Mouse (Mus musculus) intestine, embryonic 15.5 days (tissue): ENCODE measurements around the gene Gm49378. TPM values are rescaled to one million over a fixed set of nuclear protein-coding genes. Genes with fewer than 3 reads are reported as not detected.

ENCODE experiments used
- ATAC-seq: fragments of 200-750 bp; cut with Nextera tagmentation; 2 replicates; pipeline ENCODE4 v1.8.0; 2017; ENCODE audit warnings: moderate TSS enrichment, moderate library complexity
- H3K27ac ChIP-seq: fragments of 300-500 bp; sonication (generic); 2 replicates; pipeline ENCODE4 v1.5.1; 2015; ENCODE audit warnings: mild to moderate bottlenecking, inconsistent platforms
- H3K27me3 ChIP-seq: fragments of 300-500 bp; sonication (generic); replicated peaks from 2 replicates; pipeline ENCODE4 v1.6.1; 2015; ENCODE audit warnings: inconsistent platforms
- H3K36me3 ChIP-seq: fragments of 300-500 bp; sonication (generic); 2 replicates; pipeline ENCODE4 v1.6.1; 2015; ENCODE audit warnings: inconsistent platforms
- H3K4me1 ChIP-seq: fragments of 300-500 bp; sonication (generic); replicated peaks from 2 replicates; pipeline ENCODE4 v1.6.1; 2015; ENCODE audit warnings: inconsistent platforms
- H3K4me2 ChIP-seq: fragments of 300-500 bp; sonication (generic); replicated peaks from 2 replicates; pipeline ENCODE4 v1.6.1; 2015; ENCODE audit warnings: mild to moderate bottlenecking, inconsistent platforms
- H3K4me3 ChIP-seq: fragments of 300-500 bp; sonication (generic); replicated peaks from 2 replicates; pipeline ENCODE4 v1.5.1; 2015; ENCODE audit warnings: inconsistent platforms
- H3K9ac ChIP-seq: fragments of 300-500 bp; sonication (generic); 2 replicates; pipeline ENCODE4 v1.6.1; 2015; ENCODE audit warnings: inconsistent platforms
- H3K9me3 ChIP-seq: fragments of 300-500 bp; sonication (generic); 2 replicates; pipeline ENCODE4 v1.6.1; 2016; ENCODE audit warnings: inconsistent platforms
- WGBS: fragments of 180-500 bp; shearing (Covaris S2); methylation state at CpG from one replicate; pipeline ENCODE4 v1.1.7; 2015; 5-methylcytosine and 5-hydroxymethylcytosine counted together
- polyA plus RNA-seq: library from polyadenylated mRNA; unstranded; fragments of >200 nt; fragmentation: Nextera tagmentation; extraction: Ambion mirVana; gene quantifications from 2 replicates; pipeline ENCODE4 v1.2.1, GENCODE M21; 2015

Gene Gm49378
- polyA plus RNA-seq, 1 experiment from 2014 or later = 2.6 TPM

GRCm38 (mm10) chr14:55598521-55599390 is 38.9 kb downstream of the Gm49378 start:
- 0 out of 2 replicates have a peak, but pooled peaks cover 5% of the 10 kb centered on the region for H3K4me1 ChIP-seq
- no peak overlapping the region for H3K9ac ChIP-seq
- no peak overlapping the region for H3K27ac ChIP-seq
- no peak overlapping the region for H3K4me2 ChIP-seq
- no peak overlapping the region for H3K4me3 ChIP-seq
- no peaks in the 10 kb centered on the region for H3K27me3 ChIP-seq
- peaks cover 59% of the 10 kb centered on the region for H3K36me3 ChIP-seq
- no peak for ATAC-seq
- no peaks in the 10 kb centered on the region for H3K9me3 ChIP-seq
- 94% methylated on average over 21 of the region's 21 CpGs for WGBS

GRCm38 (mm10) chr14:55596036-55596690 is 41.5 kb downstream of the Gm49378 start:
- no peak overlapping the region for H3K4me3 ChIP-seq
- H3K36me3 ChIP-seq = peaks cover 50% of the 10 kb centered on the region
- 80% methylated on average over 13 of the region's 13 CpGs for WGBS
- no peaks in the 10 kb centered on the region for H3K9me3 ChIP-seq
- H3K4me1 ChIP-seq = peaks cover 9% of the 10 kb centered on the region
- H3K27ac ChIP-seq = no peak overlapping the region; the same call in 1 of the 2 replicates
- no peak overlapping the region for H3K4me2 ChIP-seq
- H3K27me3 ChIP-seq = no peaks in the 10 kb centered on the region
- no peak for ATAC-seq
- H3K9ac ChIP-seq = no peak overlapping the region

- Histone ChIP-seq H3K9ac (peak overlapping the region; percentile 91), H3K36me3 (peaks cover 24% of the 10 kb centered on the region), H3K4me3 (peak overlapping the region; percentile 90), H3K27ac (peak overlapping the region; percentile 98), H3K27me3 (no peaks in the 10 kb centered on the region), H3K9me3 (no peaks in the 10 kb centered on the region), H3K4me1 (peaks cover 20% of the 10 kb centered on the region), H3K4me2 (peak overlapping the region; percentile 85)
- WGBS = 5% methylated on average over 16 of the region's 16 CpGs
- ATAC-seq = no peak
These were observed 45.5 kb downstream of the Gm49378 start for GRCm38 (mm10) chr14:55592226-55592625.

GRCm38 (mm10) chr14:55591331-55591891 is 46.3 kb downstream of the Gm49378 start, which contains the start of gene Rnf31:
Rnf31 (plus strand) TSS chr14:55591708.
- H3K27me3 ChIP-seq = no peaks in the 10 kb centered on the region
- peak within 1 kb of the TSS; percentile 91 for H3K9ac ChIP-seq
- ATAC-seq = peak; percentile 92
- peak within 1 kb of the TSS; percentile 90 for H3K4me3 ChIP-seq
- H3K4me1 ChIP-seq = peaks cover 20% of the 10 kb centered on the region
- peak within 1 kb of the TSS; percentile 98 for H3K27ac ChIP-seq
- H3K9me3 ChIP-seq = no peaks in the 10 kb centered on the region
- H3K36me3 ChIP-seq = peaks cover 18% of the 10 kb centered on the region
- under 1% methylated on average over 33 of the region's 33 CpGs for WGBS
- H3K4me2 ChIP-seq = peak within 1 kb of the TSS; percentile 85

- H3K4me3 ChIP-seq = peak within 1 kb of the TSS; percentile 90
- H3K4me1 ChIP-seq = peaks cover 20% of the 10 kb centered on the region
- ATAC-seq = peak; percentile 96
- H3K27ac ChIP-seq = peak within 1 kb of the TSS; percentile 98
- peak within 1 kb of the TSS; percentile 85 for H3K4me2 ChIP-seq
- H3K9ac ChIP-seq = peak within 1 kb of the TSS; percentile 91
- no peaks in the 10 kb centered on the region for H3K27me3 ChIP-seq
- H3K36me3 ChIP-seq = peaks cover 12% of the 10 kb centered on the region
- WGBS = under 1% methylated on average over 22 of the region's 22 CpGs
- H3K9me3 ChIP-seq = no peaks in the 10 kb centered on the region
These were observed 46.9 kb downstream of the Gm49378 start, which contains the start of gene Psme2 for GRCm38 (mm10) chr14:55590748-55591330. Psme2 (minus strand) TSS chr14:55591113.

- ATAC-seq = no peak
- Histone ChIP-seq H3K4me1 (peaks cover 23% of the 10 kb centered on the region), H3K9ac (peak overlapping the region; percentile 52), H3K27me3 (no peaks in the 10 kb centered on the region), H3K9me3 (no peaks in the 10 kb centered on the region), H3K4me2 (peak overlapping the region; percentile 85), H3K4me3 (peak overlapping the region; percentile 90), H3K36me3 (peaks cover 3% of the 10 kb centered on the region; the same call in 1 of the 2 replicates), H3K27ac (peak overlapping the region; percentile 98)
- WGBS = 69% methylated on average over 11 of the region's 11 CpGs
These were observed 47.8 kb downstream of the Gm49378 start for GRCm38 (mm10) chr14:55589771-55590448.

- Histone ChIP-seq H3K4me2 (no peak overlapping the region; the same call in 1 of the 2 replicates), H3K27me3 (no peaks in the 10 kb centered on the region), H3K4me1 (peaks cover 27% of the 10 kb centered on the region), H3K9ac (no peak overlapping the region), H3K9me3 (no peaks in the 10 kb centered on the region), H3K4me3 (no peak overlapping the region), H3K36me3 (no peaks in the 10 kb centered on the region), H3K27ac (no peak overlapping the region)
- 93% methylated on average over 5 of the region's 5 CpGs for WGBS
- no peak for ATAC-seq
These were observed 48.4 kb downstream of the Gm49378 start for GRCm38 (mm10) chr14:55589271-55589670.

- Histone ChIP-seq H3K27ac (no peak overlapping the region), H3K27me3 (no peaks in the 10 kb centered on the region), H3K4me1 (peaks cover 18% of the 10 kb centered on the region)
These were observed 51.5 kb downstream of the Gm49378 start for GRCm38 (mm10) chr14:55586149-55586548.

GRCm38 (mm10) chr14:55585566-55585960 is 52.1 kb downstream of the Gm49378 start:
- Histone ChIP-seq H3K9me3 (no peaks in the 10 kb centered on the region), H3K27ac (peak overlapping the region; percentile 62; the same call in 1 of the 2 replicates), H3K4me1 (peaks cover 18% of the 10 kb centered on the region), H3K4me2 (peak overlapping the region; percentile 93), H3K9ac (no peak overlapping the region), H3K27me3 (no peaks in the 10 kb centered on the region), H3K4me3 (peak overlapping the region; percentile 56), H3K36me3 (peaks cover 9% of the 10 kb centered on the region)
- 44% methylated on average over 6 of the region's 6 CpGs for WGBS
- peak; percentile 70 for ATAC-seq

More at GRCm38 (mm10) chr14:55586149-55586548, 51.5 kb downstream of the Gm49378 start:
- Histone ChIP-seq H3K9me3 (no peaks in the 10 kb centered on the region), H3K4me3 (no peak overlapping the region), H3K9ac (no peak overlapping the region), H3K4me2 (no peak overlapping the region), H3K36me3 (peaks cover 6% of the 10 kb centered on the region; the same call in 1 of the 2 replicates)
- WGBS = 93% methylated on average over 2 of the region's 2 CpGs
- ATAC-seq = no peak

GRCm38 (mm10) chr14:55584702-55585565 is 52.8 kb downstream of the Gm49378 start, which contains the start of gene Emc9:
Emc9 (minus strand) TSS chr14:55585302.
- Histone ChIP-seq H3K4me1 (peaks cover 14% of the 10 kb centered on the region), H3K9me3 (no peaks in the 10 kb centered on the region), H3K4me3 (peak within 1 kb of the TSS; percentile 56), H3K36me3 (peaks cover 13% of the 10 kb centered on the region), H3K27ac (peak within 1 kb of the TSS; percentile 62), H3K27me3 (no peaks in the 10 kb centered on the region), H3K9ac (peak within 1 kb of the TSS; percentile 53), H3K4me2 (peak within 1 kb of the TSS; percentile 93)
- WGBS = 4% methylated on average over 43 of the region's 43 CpGs
- ATAC-seq = peak; percentile 93
